Mouse (Mus musculus): ENCODE data around the gene Majin.

DNA sequence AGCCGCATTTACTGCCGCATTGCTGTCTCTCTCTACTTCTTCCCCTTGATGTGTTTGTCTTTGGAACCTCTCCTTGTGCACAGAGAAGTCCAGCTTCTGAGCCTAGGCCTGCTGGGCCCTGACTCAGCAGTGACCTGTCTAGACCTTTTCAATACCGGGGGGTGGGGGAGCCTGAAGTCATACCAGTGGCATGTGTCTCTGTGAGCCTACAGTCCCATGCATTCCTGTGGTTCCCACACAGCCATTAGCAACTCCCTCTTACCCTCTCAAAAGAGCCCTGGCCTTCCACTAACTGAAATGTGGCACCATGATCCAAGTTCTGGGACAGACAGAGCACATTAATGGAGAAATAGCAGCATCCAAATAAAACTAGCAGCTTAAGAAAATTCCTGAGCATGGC lies 47.8 kb upstream of the Majin start:
- TF ChIP-seq CTCF (IDR thresholded peaks at IDR 0.05; ENCODE audit: extremely low read depth, insufficient read length, insufficient replicate concordance, low read depth, low read length) = no peak
- TF ChIP-seq POLR2A (IDR thresholded peaks at IDR 0.05; ENCODE audit: low read depth, low read length) = no peak
